Mouse (Mus musculus): Measurements from ENCODE around the gene Eif5a. TPM values are rescaled to one million over a fixed set of nuclear protein-coding genes. Genes with fewer than 3 reads are reported as not detected.
A peak's percentile ranks its signal among the peaks of the same experiment; 100 is the strongest.
"Not testable (repeated sequence)": the region's sequence is repeated elsewhere in the genome, so short reads cannot be mapped to it uniquely, and the experiment has no call there.

The Eif5a gene
- polyA plus RNA-seq, 1 experiment from 2014 or later = 774 TPM

- no peaks in the 10 kb centered on the region for H3K4me1 ChIP-seq (replicated peaks; ENCODE audit: control insufficient read depth, insufficient read depth, low read length)
- H3K4me3 ChIP-seq (ENCODE audit: low read depth, low read length) = no peak overlapping the region
- no peaks in the 10 kb centered on the region for H3K27me3 ChIP-seq (replicated peaks; ENCODE audit: control insufficient read depth, insufficient read depth, low read length)
- no peak overlapping the region for H3K4me2 ChIP-seq (replicated peaks; ENCODE audit: low read depth)
- H3K9ac ChIP-seq (ENCODE audit: low read depth, low read length) = no peak overlapping the region
- no peaks in the 10 kb centered on the region for H3K36me3 ChIP-seq (ENCODE audit: control insufficient read depth, insufficient read depth)
- 77% methylated on average over 1 of the region's 1 CpGs for WGBS
- H3K27ac ChIP-seq (ENCODE audit: low read depth, low read length) = no peak overlapping the region
- peak; percentile 38 for TF ChIP-seq CTCF (IDR thresholded peaks at IDR 0.05; ENCODE audit: low read depth)
- no peaks in the 10 kb centered on the region for H3K9me3 ChIP-seq (ENCODE audit: control insufficient read depth)
- ATAC-seq = no peak
These were observed 34.5 kb upstream of the Eif5a start for GRCm38 (mm10) chr11:69956218-69956617.

- TF ChIP-seq CTCF (IDR thresholded peaks at IDR 0.05; ENCODE audit: low read depth) = peak; percentile 26
- H3K9me3 ChIP-seq (ENCODE audit: control insufficient read depth); H3K4me2 ChIP-seq (replicated peaks; ENCODE audit: low read depth); H3K4me3 ChIP-seq (ENCODE audit: low read depth, low read length); H3K9ac ChIP-seq (ENCODE audit: low read depth, low read length); H3K27ac ChIP-seq (ENCODE audit: low read depth, low read length); H3K36me3 ChIP-seq (ENCODE audit: control insufficient read depth, insufficient read depth); H3K27me3 ChIP-seq (replicated peaks; ENCODE audit: control insufficient read depth, insufficient read depth, low read length); H3K4me1 ChIP-seq (replicated peaks; ENCODE audit: control insufficient read depth, insufficient read depth, low read length): not testable (repeated sequence)
- 71% methylated on average over 3 of the region's 4 CpGs for WGBS
- ATAC-seq = peak; percentile 44
These were observed 33.9 kb upstream of the Eif5a start for GRCm38 (mm10) chr11:69955618-69956017.

- TF ChIP-seq CTCF (IDR thresholded peaks at IDR 0.05; ENCODE audit: low read depth) = no peak
- peaks cover 5% of the 10 kb centered on the region for H3K4me1 ChIP-seq (replicated peaks; ENCODE audit: control insufficient read depth, insufficient read depth, low read length)
- 22% methylated on average over 11 of the region's 11 CpGs for WGBS
- no peaks in the 10 kb centered on the region for H3K9me3 ChIP-seq (ENCODE audit: control insufficient read depth)
- peak overlapping the region; percentile 6 for H3K4me2 ChIP-seq (replicated peaks; ENCODE audit: low read depth)
- ATAC-seq = peak; percentile 37; the same call in 1 of the 2 replicates
- no peak overlapping the region for H3K27ac ChIP-seq (ENCODE audit: low read depth, low read length)
- no peaks in the 10 kb centered on the region for H3K36me3 ChIP-seq (ENCODE audit: control insufficient read depth, insufficient read depth)
- no peak overlapping the region for H3K4me3 ChIP-seq (ENCODE audit: low read depth, low read length)
- H3K9ac ChIP-seq (ENCODE audit: low read depth, low read length) = no peak overlapping the region
- no peaks in the 10 kb centered on the region for H3K27me3 ChIP-seq (replicated peaks; ENCODE audit: control insufficient read depth, insufficient read depth, low read length)
These were observed 31.6 kb upstream of the Eif5a start for GRCm38 (mm10) chr11:69953267-69953915.

- Histone ChIP-seq H3K9ac (ENCODE audit: low read depth, low read length) (no peak overlapping the region), H3K27me3 (replicated peaks; ENCODE audit: control insufficient read depth, insufficient read depth, low read length) (no peaks in the 10 kb centered on the region), H3K4me3 (ENCODE audit: low read depth, low read length) (no peak overlapping the region), H3K4me1 (replicated peaks; ENCODE audit: control insufficient read depth, insufficient read depth, low read length) (peaks cover 10% of the 10 kb centered on the region), H3K36me3 (ENCODE audit: control insufficient read depth, insufficient read depth) (no peaks in the 10 kb centered on the region), H3K27ac (ENCODE audit: low read depth, low read length) (no peak overlapping the region), H3K4me2 (replicated peaks; ENCODE audit: low read depth) (no peak overlapping the region), H3K9me3 (ENCODE audit: control insufficient read depth) (no peaks in the 10 kb centered on the region)
- peak; percentile 68 for TF ChIP-seq CTCF (IDR thresholded peaks at IDR 0.05; ENCODE audit: low read depth)
- WGBS = 36% methylated on average over 1 of the region's 1 CpGs
- no peak for ATAC-seq
These were observed 30.5 kb upstream of the Eif5a start for GRCm38 (mm10) chr11:69952274-69952673.

- Histone ChIP-seq H3K4me3 (ENCODE audit: low read depth, low read length) (no peak overlapping the region), H3K36me3 (ENCODE audit: control insufficient read depth, insufficient read depth) (no peaks in the 10 kb centered on the region), H3K9ac (ENCODE audit: low read depth, low read length) (no peak overlapping the region), H3K27me3 (replicated peaks; ENCODE audit: control insufficient read depth, insufficient read depth, low read length) (no peaks in the 10 kb centered on the region), H3K9me3 (ENCODE audit: control insufficient read depth) (no peaks in the 10 kb centered on the region), H3K4me1 (replicated peaks; ENCODE audit: control insufficient read depth, insufficient read depth, low read length) (peaks cover 10% of the 10 kb centered on the region), H3K4me2 (replicated peaks; ENCODE audit: low read depth) (no peak overlapping the region), H3K27ac (ENCODE audit: low read depth, low read length) (no peak overlapping the region)
- WGBS = 45% methylated on average over 4 of the region's 4 CpGs
- peak; percentile 61 for TF ChIP-seq CTCF (IDR thresholded peaks at IDR 0.05; ENCODE audit: low read depth)
- ATAC-seq = no peak
These were observed 29.2 kb upstream of the Eif5a start for GRCm38 (mm10) chr11:69950807-69951459.

GRCm38 (mm10) chr11:69948763-69949150 is 27.0 kb upstream of the Eif5a start:
- Histone ChIP-seq H3K36me3 (ENCODE audit: control insufficient read depth, insufficient read depth) (no peaks in the 10 kb centered on the region), H3K27me3 (replicated peaks; ENCODE audit: control insufficient read depth, insufficient read depth, low read length) (no peaks in the 10 kb centered on the region), H3K27ac (ENCODE audit: low read depth, low read length) (no peak overlapping the region), H3K4me2 (replicated peaks; ENCODE audit: low read depth) (peak overlapping the region; percentile 74), H3K4me3 (ENCODE audit: low read depth, low read length) (peak overlapping the region; percentile 47), H3K9ac (ENCODE audit: low read depth, low read length) (peak overlapping the region; percentile 18; the same call in 1 of the 2 replicates), H3K4me1 (replicated peaks; ENCODE audit: control insufficient read depth, insufficient read depth, low read length) (peaks cover 10% of the 10 kb centered on the region), H3K9me3 (ENCODE audit: control insufficient read depth) (no peaks in the 10 kb centered on the region)
- peak; percentile 97 for TF ChIP-seq CTCF (IDR thresholded peaks at IDR 0.05; ENCODE audit: low read depth)
- under 1% methylated on average over 14 of the region's 14 CpGs for WGBS
- ATAC-seq = peak; percentile 39; the same call in 1 of the 2 replicates
